ENCODE assay signal across 19 mouse cellular contexts in the genomic region with DNA sequence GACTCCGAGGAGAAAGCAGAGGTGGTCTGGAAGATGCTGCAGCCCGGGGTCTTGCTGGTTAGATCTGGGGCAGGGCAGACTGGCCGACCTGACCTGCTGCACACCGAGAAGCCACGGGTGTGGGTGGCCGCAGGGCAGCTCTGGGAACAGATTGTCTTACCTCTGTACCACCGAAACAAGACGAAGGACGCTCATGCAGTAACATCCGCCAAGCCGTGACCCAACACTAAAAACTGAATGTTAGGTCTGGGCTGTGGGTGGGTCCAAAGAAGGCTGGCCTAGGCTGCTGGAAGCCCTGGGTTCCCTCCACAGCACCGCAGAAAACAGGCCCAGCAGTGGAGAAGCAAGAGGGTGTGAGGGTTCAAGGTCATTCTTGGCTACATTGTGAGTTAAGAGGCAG. TPM values are rescaled to one million over a fixed set of nuclear protein-coding genes. Genes with fewer than 3 reads are reported as not detected.
DNase-seq lines count a peak whose midpoint lies in the region; TF ChIP-seq lines count a peak whose summit lies in the region.
"Had no signal": no experiment of that assay in that cellular context is flagged by ENCODE, and none has a peak within 500 bp of the region (broad histone marks: within the 10 kb centered on the region; RNA-seq: fewer than 3 reads in every experiment).

No protein-coding gene starts in this region.

- no peak for TF ChIP-seq CTCF in cerebellum, adult 2 months (IDR thresholded peaks at IDR 0.05; ENCODE audit: borderline replicate concordance, insufficient read depth, low read depth, low read length)
- TF ChIP-seq CTCF in E14TG2a.4 (conservative IDR thresholded peaks at IDR 0.05; ENCODE audit: low read length): no peak

- peaks cover 41% of the 10 kb centered on the region for H3K36me3 ChIP-seq in E14TG2a.4 (ENCODE audit: insufficient read depth, low read length)

- no peak for TF ChIP-seq POLR2A in cerebellum, adult 2 months (IDR thresholded peaks at IDR 0.05; ENCODE audit: borderline replicate concordance, insufficient read depth, low read length)

- 91% methylated on average over 12 of the region's 12 CpGs for WGBS in cerebellum, adult 2 months

- peaks cover 55% of the 10 kb centered on the region for H3K4me1 ChIP-seq in cerebellum, adult 2 months (ENCODE audit: control insufficient read depth, insufficient read depth, low read length)
- peaks cover 71% of the 10 kb centered on the region for H3K4me1 ChIP-seq in E14TG2a.4 (replicated peaks; ENCODE audit: low read depth, low read length)

- no peak overlapping the region for H3K27ac ChIP-seq in cerebellum, adult 2 months (ENCODE audit: insufficient read depth, low read length)
- H3K27ac ChIP-seq: embryonic facial prominence, embryonic 13.5 days; embryonic facial prominence, embryonic 15.5 days; forebrain, embryonic 10.5 days; forebrain, embryonic 12.5 days had no signal

- no peaks in the 10 kb centered on the region for H3K9me3 ChIP-seq in E14TG2a.4 (ENCODE audit: low read length)
- H3K9me3 ChIP-seq: embryonic facial prominence, embryonic 13.5 days; embryonic facial prominence, embryonic 15.5 days; forebrain, embryonic 12.5 days had no signal

- no peaks in the 10 kb centered on the region for H3K27me3 ChIP-seq in cerebellum, adult 2 months (ENCODE audit: control insufficient read depth, insufficient read depth, low read length)
- no peaks in the 10 kb centered on the region for H3K27me3 ChIP-seq in E14TG2a.4 (ENCODE audit: insufficient read depth, low read length)
- H3K27me3 ChIP-seq: embryonic facial prominence, embryonic 15.5 days; forebrain, embryonic 12.5 days had no signal

- peak; percentile 38 for DNase-seq in cerebellum, adult 11-12 months
- no peak for DNase-seq in cerebellum, adult 2 months
- DNase-seq in gastrocnemius, adult 18-20 months (ENCODE audit: low spot score): peak; percentile 70
- no peak for DNase-seq in gastrocnemius, postnatal 4 days (ENCODE audit: low spot score in 2 of 2)
- DNase-seq: adrenal gland, adult 2 months; adrenal gland, postnatal 10 days; adrenal gland, postnatal 25 days; B cell, adult 2 months; cerebellum, adult 11 months; cerebellum, adult 8-10 months; cerebellum, postnatal 10 days; cerebellum, postnatal 25 days; embryo, embryonic 11 days had no signal

- no peak overlapping the region for H3K4me3 ChIP-seq in cerebellum, adult 2 months (replicated peaks; ENCODE audit: insufficient read depth, low read depth, low read length)
- H3K4me3 ChIP-seq in E14TG2a.4 (replicated peaks; ENCODE audit: low read length): 0 out of 2 replicates have a peak overlapping the region, but pooled peaks have one; percentile 10
- H3K4me3 ChIP-seq: embryonic facial prominence, embryonic 13.5 days; embryonic facial prominence, embryonic 15.5 days; erythroblast, embryonic 14.5 days; forebrain, embryonic 10.5 days; forebrain, embryonic 12.5 days had no signal

RNA-seq across cellular contexts. Expression of a gene that starts 38.7 kb away (rescaled TPM):
- 9.6 and 13.3 TPM in 2 replicates for polyA plus RNA-seq in cerebellum, adult 2 months (2012; rRNA removed)
- total RNA-seq in gastrocnemius, adult 18-20 months (2021): 10 to 100 TPM in 1 of 2 experiments, 1 to 10 TPM in 1; 8.0 to 16.1 TPM
- 10 to 100 TPM; 75.1 to 78.9 TPM for total RNA-seq in gastrocnemius, postnatal 4 days (2021)

RNA-seq across cellular contexts. Expression of a gene that starts 45.8 kb away (rescaled TPM):
- 124 and 137 TPM in 2 replicates for polyA plus RNA-seq in cerebellum, adult 2 months (2012; rRNA removed)
- total RNA-seq in gastrocnemius, adult 18-20 months (2021): 10 to 100 TPM; 52.1 to 53.3 TPM
- 100 to 1,000 TPM; 134 to 144 TPM for total RNA-seq in gastrocnemius, postnatal 4 days (2021)

Comparison
In these comparisons a context has a peak if more than half of its experiments do, and no peak if none do; other contexts are left out.
1. DNase-seq: peak in cerebellum, adult 11-12 months (single experiment) and gastrocnemius, adult 18-20 months (single experiment); none in cerebellum, adult 2 months (0 of 2) and gastrocnemius, postnatal 4 days (0 of 2).
2. RNA of a gene that starts 38.7 kb away (total RNA-seq): 75.1 to 78.9 TPM in gastrocnemius, postnatal 4 days; 8.0 to 16.1 TPM in gastrocnemius, adult 18-20 months; every median in the first group is over 4 times any median in the second.